Mouse (Mus musculus) central nervous system, embryonic 18 days (tissue): ENCODE results near the gene Mtnr1b. TPM values are rescaled to one million over a fixed set of nuclear protein-coding genes. Genes with fewer than 3 reads are reported as not detected.

Source experiments
- polyA plus RNA-seq: library from polyadenylated mRNA; depleted of rRNA; stranded (reverse); fragments of >200 nt; gene quantifications from 2 replicates; pipeline ENCODE4 v1.2.3, GENCODE M21; 2012; rRNA removed

The Mtnr1b gene
- 0.04 TPM in 1 of 2 replicates, not detected in the other for polyA plus RNA-seq

DNA sequence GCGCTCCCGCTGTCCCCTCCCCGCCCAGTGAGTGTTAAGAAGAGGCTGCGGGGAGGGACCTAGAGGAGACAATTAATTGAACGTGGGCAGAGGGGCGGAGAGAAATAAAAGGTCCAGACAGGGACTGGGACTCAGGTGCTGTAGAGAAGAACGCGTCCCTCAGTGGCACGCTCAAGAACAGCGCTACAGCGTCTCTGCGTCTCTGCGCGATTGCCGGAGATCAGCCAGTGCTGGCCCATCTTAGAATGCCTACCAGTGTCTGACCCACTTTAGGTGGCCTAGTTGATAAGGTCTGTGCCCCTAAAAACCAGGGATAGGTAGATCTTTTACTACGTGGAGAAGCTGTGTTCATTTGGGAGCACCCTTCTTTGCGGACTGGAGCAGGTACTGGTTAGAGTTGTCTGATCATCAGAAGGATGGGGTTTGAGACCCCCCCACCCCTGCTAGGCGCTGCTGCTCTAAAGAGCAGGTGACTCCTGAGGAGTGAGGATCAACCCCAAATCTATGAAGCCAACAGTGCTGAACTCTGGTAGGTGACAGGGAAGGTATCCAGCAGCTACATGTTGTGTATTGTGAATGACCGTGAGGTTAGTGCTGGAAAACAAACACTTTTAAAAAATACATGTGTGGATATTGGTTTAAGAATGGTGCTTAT lies at the start of gene Mtnr1b:
TSS of gene Mtnr1b (minus strand) at position 51 of the 655 bp plus-strand sequence.

Other genes with a start within 250 kb of the Mtnr1b start
- 1.4 and 2.0 TPM in 2 replicates for gene Deup1, start 246.6 kb downstream of the Mtnr1b start, polyA plus RNA-seq
- gene Slc36a4, start 164.8 kb downstream of the Mtnr1b start, polyA plus RNA-seq: 31.6 and 32.7 TPM in 2 replicates